Mouse (Mus musculus) thymus, adult 18-20 months (tissue): ENCODE results near the gene Zfp324.
A peak's percentile ranks its signal among the peaks of the same experiment; 100 is the strongest.

ENCODE experiments used
- DNase-seq, 2 experiments: peaks; one replicate each; pipeline ENCODE4 v3.0.0; 2022; ENCODE audit warnings: mixed read lengths in 2 of 2

Zfp324 gene

GRCm38 (mm10) chr7:13010005-13010908 lies 44.6 kb downstream of the Zfp324 start, which contains the start of gene Zbtb45:
Gene Zbtb45 (minus strand): TSS chr7:13010034.
- no peak for DNase-seq

DNA sequence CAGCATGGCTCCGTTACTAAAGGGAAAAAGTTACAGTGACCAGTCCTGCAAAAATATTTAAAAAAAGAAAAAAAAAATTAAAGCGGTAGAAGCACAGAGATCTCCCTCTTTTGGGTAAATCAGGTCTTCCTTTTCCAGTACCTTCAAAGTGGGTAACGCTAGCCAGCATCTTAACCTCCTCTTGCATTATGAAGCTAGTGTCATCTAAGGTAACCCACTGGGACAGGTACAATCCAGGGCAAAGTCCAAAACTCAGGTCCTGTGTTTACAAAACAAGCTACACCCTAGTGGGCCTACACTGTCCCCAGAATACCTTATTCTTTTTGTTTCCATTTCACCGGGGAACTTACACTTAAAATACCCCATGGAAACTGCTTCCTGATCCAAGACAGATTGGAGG lies 48.0 kb downstream of the Zfp324 start:
- DNase-seq, result no peak

DNA sequence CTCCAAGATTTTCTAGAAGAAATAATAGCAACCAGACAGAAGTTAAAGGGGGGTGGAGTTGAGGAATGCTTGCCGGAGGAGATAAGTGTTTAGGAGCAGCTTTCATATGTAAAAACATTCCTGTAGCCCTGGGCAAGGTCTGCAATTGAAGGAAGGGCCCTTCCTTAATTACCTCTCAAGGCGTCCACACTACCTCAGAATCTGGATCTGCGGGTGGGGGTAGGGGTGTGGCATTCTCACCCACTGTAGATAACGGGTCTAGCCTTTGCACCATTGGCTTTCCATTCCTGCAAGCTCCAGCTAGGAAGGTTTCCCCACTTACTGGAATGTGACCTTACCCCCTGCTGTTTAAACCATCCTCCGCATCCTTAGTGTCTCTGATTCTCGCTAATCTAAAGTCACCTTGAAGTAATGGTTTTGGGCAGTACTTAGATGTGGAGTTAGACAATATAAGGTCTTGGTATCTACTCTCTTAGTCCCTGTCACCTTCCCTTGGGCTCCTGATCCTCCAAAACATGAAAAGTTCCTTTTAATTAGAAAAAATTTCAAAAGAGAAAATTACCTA lies 48.7 kb downstream of the Zfp324 start:
- no peak for DNase-seq

GRCm38 (mm10) chr7:13015217-13015616 lies 49.6 kb downstream of the Zfp324 start:
- DNase-seq, result no peak

DNA sequence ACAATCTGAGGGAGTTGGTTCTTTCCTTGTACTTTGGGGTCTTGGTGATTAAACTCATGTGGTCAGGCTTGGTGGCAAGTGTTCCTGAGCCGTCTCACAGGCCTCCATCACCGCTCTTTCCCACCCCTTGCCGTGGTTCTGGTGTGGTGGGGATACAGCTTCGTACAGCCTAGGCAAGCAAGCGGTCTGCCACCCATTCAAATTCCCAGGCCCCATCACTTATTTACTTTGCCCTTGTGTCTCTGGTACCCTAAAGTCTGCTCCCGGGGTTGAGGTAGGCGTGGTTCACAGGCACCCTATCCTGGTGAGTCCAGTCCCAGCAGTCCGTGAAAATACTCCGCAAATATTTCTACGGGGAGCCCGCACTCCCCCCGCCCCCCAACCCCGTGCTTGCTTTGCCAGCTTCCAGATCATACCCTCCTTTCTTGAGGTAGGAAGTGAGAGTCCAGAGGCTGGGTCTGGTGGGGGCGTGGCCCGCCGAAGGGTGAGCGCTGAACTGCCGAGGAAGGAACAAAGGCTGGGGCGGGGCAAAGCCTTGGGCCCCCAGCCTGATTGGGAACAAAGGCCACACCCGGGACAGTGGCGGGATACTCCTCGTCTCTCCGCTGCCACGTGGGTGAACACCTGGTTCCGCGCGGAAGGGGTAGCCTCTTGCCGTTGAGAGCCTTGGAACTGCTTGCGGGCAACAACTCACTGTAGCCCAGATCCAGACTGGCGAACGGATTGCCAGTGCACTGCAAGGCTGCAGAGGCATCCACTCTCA lies 57.3 kb downstream of the Zfp324 start:
- DNase-seq, result peak; percentile 72 to 82
